Mouse (Mus musculus) layer of hippocampus, postnatal 25 days (tissue): Measurements from ENCODE around the gene Olfr1333. TPM values are rescaled to one million over a fixed set of nuclear protein-coding genes. Genes with fewer than 3 reads are reported as not detected.
"Not testable (repeated sequence)": the region's sequence is repeated elsewhere in the genome, so short reads cannot be mapped to it uniquely, and the experiment has no call there.

Experiments
- DNase-seq, 2 experiments: peaks; one replicate each; pipeline ENCODE4 v3.0.0; 2022; ENCODE audit warnings: mixed read lengths in 2 of 2, low spot score in 1 of 2; ENCODE audit errors: extremely low spot score in 1 of 2
- total RNA-seq, 2 experiments: library from RNA; stranded (reverse); gene quantifications; 2 replicates each; pipeline ENCODE4 v1.2.3; 2021

Gene Olfr1333
- total RNA-seq = not detected

GRCm38 (mm10) chr4:118836179-118836578 lies at the start of gene Olfr1333:
Gene Olfr1333 (minus strand): TSS chr4:118836279.
- DNase-seq = no peak

GRCm38 (mm10) chr4:118867566-118867965 lies 31.5 kb upstream of the Olfr1333 start:
- no peak for DNase-seq

- no peak for DNase-seq
These were observed 28.3 kb upstream of the Olfr1333 start, which contains the start of gene Olfr1331 for GRCm38 (mm10) chr4:118864349-118864748. Gene Olfr1331 (plus strand): TSS chr4:118864649.

- DNase-seq = peak in 1 of 2 experiments; percentile 3
These were observed 26.6 kb upstream of the Olfr1333 start for GRCm38 (mm10) chr4:118862704-118863103.

GRCm38 (mm10) chr4:118861791-118862190 lies 25.7 kb upstream of the Olfr1333 start:
- DNase-seq = no peak

GRCm38 (mm10) chr4:118818921-118819320 lies 17.2 kb downstream of the Olfr1333 start:
- DNase-seq = no peak

GRCm38 (mm10) chr4:118809844-118810243 lies 26.2 kb downstream of the Olfr1333 start, which contains the start of gene Olfr1335:
Gene Olfr1335 (minus strand): TSS chr4:118809944.
- no peak for DNase-seq

- DNase-seq = not testable (repeated sequence)
These were observed 43.3 kb downstream of the Olfr1333 start for GRCm38 (mm10) chr4:118792796-118793195.

GRCm38 (mm10) chr4:118782486-118782885 lies 53.6 kb downstream of the Olfr1333 start, which contains the start of gene Olfr1337:
Gene Olfr1337 (minus strand): TSS chr4:118782586.
- DNase-seq = no peak

Other genes with a start within 250 kb of the Olfr1333 start
- gene Cfap57, start 215.5 kb downstream of the Olfr1333 start, total RNA-seq = under 1 TPM; 0.47 to 0.71 TPM
- 10 to 100 TPM; 56.0 to 65.6 TPM for gene Ebna1bp2, start 215.5 kb downstream of the Olfr1333 start, total RNA-seq
- not detected for gene Olfr62, start 177.3 kb downstream of the Olfr1333 start, total RNA-seq
- gene Olfr1342, start 143.5 kb downstream of the Olfr1333 start, total RNA-seq = not detected
- not detected for gene Olfr1341, start 132.8 kb downstream of the Olfr1333 start, total RNA-seq
- gene Olfr1340, start 116.1 kb downstream of the Olfr1333 start, total RNA-seq = not detected
- gene Olfr1339, start 104.1 kb downstream of the Olfr1333 start, total RNA-seq = not detected
- gene Olfr1338, start 77.5 kb downstream of the Olfr1333 start, total RNA-seq = not detected
- gene Olfr1337, start 53.7 kb downstream of the Olfr1333 start, total RNA-seq = not detected
- not detected for gene Olfr1335, start 26.3 kb downstream of the Olfr1333 start, total RNA-seq
- gene Olfr1331, start 28.4 kb upstream of the Olfr1333 start, total RNA-seq = not detected
- gene Olfr1330, start 52.3 kb upstream of the Olfr1333 start, total RNA-seq = not detected
- gene Olfr1329, start 81.2 kb upstream of the Olfr1333 start, total RNA-seq = not detected
- not detected for gene Olfr1328, start 102.3 kb upstream of the Olfr1333 start, total RNA-seq
- 1 to 10 TPM in 1 of 2 experiments, under 1 TPM in 1; 0.96 to 1.1 TPM for gene Lao1, start 125.3 kb upstream of the Olfr1333 start, total RNA-seq